Mouse (Mus musculus) left cerebral cortex, postnatal 10 days (tissue): ENCODE data around the gene Pqbp1. TPM values are rescaled to one million over a fixed set of nuclear protein-coding genes. Genes with fewer than 3 reads are reported as not detected.

Experiments used
- DNase-seq, 2 experiments: peaks; one replicate each; pipeline ENCODE4 v3.0.0; 2021 to 2022; ENCODE audit warnings: low spot score in 2 of 2, mixed read lengths in 1 of 2; ENCODE audit errors: extremely low spot score in 1 of 2
- intact Hi-C: fragments of 180-260 bp; cut with DNase I; formaldehyde crosslinking; loops from one replicate; pipeline ENCODE4 v1.15.1; 2025
- total RNA-seq, 2 experiments: library from RNA; stranded (reverse); gene quantifications; 2 replicates each; pipeline ENCODE4 v1.2.3; 2021

Pqbp1 gene
- total RNA-seq, 2 experiments from 2014 or later = 77.7 to 81.3 TPM

GRCm38 (mm10) chrX:7898211-7898610 is 858 bp downstream of the Pqbp1 start:
- no peak for DNase-seq
- intact Hi-C loops = no loop called here

DNA sequence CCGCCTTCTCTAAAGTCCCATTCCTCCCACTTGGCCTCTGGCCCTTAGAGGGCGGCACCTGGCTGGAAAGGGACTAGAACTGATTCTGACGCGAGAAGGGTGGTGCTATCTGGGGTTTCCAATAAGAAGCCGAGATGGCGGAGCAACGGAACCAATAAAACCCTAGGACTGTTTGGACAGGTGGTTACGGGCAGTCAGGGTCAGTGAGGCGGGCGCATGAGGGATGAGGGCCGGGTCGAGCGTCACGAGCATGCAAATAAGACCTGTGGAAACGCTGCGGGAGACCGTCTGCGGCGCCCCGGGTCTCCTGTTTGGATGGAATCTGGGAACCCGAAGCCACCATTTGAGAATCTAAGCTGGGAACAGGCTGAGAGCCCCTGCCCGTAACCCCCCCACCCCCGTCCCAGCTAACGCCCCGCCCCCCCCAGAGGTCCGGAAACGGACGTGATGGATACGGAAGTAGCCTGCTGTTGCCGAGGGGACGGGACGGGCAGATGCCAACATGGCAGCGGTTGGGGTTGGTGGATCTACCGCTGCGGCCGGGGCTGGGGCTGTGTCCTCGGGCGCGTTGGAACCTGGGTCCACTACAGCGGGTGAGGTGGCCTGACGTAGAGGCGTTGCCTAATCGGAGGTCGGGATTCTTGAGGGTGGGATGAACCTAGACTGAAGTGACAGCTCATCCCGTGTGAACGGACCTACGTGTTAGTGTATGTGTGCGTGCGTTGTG is 15.1 kb downstream of the Pqbp1 start, which contains the start of gene Slc35a2:
Slc35a2 (plus strand) TSS at position 188 of the 727 bp plus-strand sequence.
- intact Hi-C loops = no loop called here
- peak; percentile 73 to 86 for DNase-seq

GRCm38 (mm10) chrX:7879819-7880218 is 19.2 kb downstream of the Pqbp1 start:
- intact Hi-C loops = no loop called here
- DNase-seq = peak; percentile 46 to 74

DNA sequence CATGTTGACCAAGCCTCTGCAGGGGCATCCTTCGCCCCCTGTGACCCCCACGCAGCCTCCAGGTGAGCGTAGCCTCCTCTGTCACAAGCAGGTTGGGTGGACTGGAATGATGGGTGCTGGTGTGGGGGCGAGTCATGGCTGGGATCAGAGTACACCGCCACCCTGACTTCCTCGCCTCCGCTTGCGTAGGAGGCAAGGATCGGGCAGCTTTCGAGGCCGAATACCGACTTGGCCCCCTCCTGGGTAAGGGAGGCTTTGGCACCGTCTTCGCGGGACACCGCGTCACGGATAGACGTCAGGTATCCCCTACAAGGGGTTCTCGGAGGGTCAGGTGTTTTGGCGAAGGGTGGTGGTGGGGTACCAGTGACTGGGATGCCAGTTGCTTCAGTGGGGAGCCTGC is 20.6 kb downstream of the Pqbp1 start:
- DNase-seq = peak in 1 of 2 experiments; percentile 39
- intact Hi-C loops = no loop called here

DNA sequence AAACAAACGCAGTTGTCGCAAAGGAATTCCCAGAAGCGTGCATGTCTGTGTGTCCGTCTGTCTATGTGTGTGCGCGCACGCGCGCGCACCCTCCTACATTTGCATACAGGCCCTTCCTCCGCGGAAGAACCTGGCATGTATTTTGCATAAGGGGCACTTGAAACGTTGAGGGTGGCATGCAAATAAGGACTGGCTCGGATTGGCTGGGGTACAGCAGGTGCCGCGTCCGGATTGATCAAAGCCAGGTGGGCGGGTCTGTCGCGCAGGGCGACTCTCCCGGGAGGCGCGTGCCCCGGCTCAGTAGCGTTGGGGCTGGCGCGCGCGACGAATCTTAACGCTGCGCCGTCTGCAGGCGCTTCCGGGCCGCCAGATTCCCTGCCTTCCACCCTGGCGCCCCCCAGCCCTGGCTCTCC is 21.1 kb downstream of the Pqbp1 start, which contains the start of gene Pim2:
Pim2 (plus strand) TSS at position 256 of the 413 bp plus-strand sequence.
- intact Hi-C loops = no loop called here
- DNase-seq = peak; percentile 83 to 89

- intact Hi-C loops = no loop called here
These were observed 29.2 kb downstream of the Pqbp1 start for GRCm38 (mm10) chrX:7869826-7870225.

DNA sequence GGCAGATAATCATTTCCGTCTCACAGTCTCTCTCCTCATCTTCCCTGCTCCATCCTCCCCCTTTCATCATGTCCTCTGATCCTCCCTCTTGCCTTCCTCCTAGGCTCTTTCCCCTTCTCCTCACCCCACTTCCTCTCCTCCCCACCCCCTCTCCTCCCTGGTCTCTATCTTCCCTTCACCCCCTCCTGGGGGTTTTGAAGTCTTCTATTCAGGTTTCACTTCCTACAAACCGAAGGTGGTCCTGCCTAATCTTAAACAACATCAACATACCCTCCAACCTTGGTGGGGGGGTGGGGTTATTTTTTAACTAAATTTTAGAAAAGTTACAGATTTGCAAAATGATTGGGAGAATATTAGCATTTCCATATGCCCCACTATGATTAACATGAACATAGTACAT is 30.6 kb downstream of the Pqbp1 start:
- no peak for DNase-seq
- intact Hi-C loops = no loop called here

More at GRCm38 (mm10) chrX:7869826-7870225, 29.2 kb downstream of the Pqbp1 start:
- no peak for DNase-seq

DNA sequence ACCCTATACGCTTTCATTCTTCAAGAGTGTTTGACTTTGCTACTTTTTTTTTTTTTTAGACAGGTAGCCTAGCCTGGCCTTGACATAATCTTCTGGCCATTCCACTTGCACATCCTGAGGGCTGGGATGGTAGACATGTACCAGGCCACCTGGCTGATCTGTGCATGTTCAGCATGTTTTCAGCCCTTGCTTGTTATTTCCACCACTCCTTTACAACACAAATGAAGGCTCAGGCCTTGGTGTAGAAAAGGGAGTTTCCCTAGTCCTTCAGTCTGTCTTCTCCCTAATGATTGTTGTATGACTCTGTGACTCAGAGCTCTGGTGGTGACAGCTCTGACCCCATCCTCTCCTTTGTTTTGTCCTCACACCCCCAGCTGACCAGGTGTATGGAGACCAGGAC is 31.9 kb downstream of the Pqbp1 start:
- DNase-seq = no peak
- intact Hi-C loops = no loop called here

DNA sequence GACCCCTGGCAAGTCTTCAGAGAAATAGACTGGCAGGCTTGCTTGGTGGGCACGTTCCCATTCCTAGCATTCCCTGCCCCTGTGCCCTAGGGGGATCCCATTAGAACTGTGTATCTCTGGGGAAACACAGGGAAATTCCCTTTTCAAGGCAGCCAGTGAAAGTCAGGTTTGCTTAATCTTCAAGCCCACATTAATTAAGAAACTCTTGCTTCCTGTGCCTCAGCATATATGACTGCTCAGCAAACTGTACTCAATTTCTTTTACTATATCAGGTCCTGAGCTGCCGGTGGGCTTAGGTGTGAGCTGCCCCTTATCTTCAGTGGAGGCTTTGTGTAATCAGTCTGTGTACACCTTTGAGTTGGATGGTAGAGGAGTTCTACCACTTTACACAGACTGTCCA is 33.3 kb downstream of the Pqbp1 start:
- DNase-seq = no peak
- intact Hi-C loops = no loop called here

DNA sequence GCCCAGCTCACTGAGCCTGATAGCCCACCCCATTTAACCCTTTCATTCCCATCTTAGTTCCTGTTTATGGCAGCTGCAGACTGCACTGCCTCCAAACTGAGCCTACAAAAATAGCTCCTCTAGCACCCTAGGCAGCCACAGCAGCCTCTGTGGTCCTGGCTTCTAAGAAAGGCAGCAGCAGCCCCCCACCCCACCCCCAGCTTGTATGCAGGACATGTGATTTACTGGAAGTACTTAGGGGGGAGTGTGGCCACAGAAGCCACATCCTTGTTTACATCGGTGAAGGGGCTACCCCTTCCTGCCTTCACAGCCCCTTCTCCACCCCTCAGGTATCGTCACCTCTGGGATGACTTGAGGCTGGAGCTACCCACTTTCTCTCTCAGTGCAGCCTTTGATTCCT is 33.7 kb downstream of the Pqbp1 start:
- intact Hi-C loops = no loop called here
- DNase-seq = no peak

- DNase-seq = no peak
- intact Hi-C loops = no loop called here
These were observed 34.5 kb downstream of the Pqbp1 start for GRCm38 (mm10) chrX:7864551-7864950.

DNA sequence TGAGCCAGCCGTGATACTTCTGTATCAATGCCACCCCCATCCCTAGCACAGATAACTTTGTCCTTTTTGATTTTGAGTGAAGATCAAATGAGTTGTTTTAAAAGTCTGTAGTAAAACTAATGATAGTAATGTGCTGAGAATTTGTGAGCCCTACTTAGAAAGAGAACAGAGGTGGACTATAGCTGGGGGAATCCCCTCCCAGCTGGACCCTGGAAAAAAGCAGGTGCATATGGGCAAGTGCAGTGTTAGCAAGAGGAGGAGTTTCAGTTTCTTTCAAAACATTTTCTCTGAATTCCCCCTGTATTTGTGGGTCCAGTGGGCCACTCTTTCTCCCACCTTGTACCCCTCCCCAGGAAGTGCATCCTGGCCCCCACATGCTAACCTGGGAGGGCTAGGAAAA is 35.9 kb downstream of the Pqbp1 start:
- DNase-seq = no peak
- intact Hi-C loops = no loop called here

GRCm38 (mm10) chrX:7859191-7859753 is 39.8 kb downstream of the Pqbp1 start:
- intact Hi-C loops = no loop called here
- no peak for DNase-seq

GRCm38 (mm10) chrX:7854578-7854977 is 44.5 kb downstream of the Pqbp1 start:
- intact Hi-C loops = no loop called here
- peak; percentile 5 to 44 for DNase-seq

- peak in 1 of 2 experiments; percentile 15 for DNase-seq
- intact Hi-C loops = no loop called here
These were observed 51.2 kb downstream of the Pqbp1 start for GRCm38 (mm10) chrX:7847845-7848244.

Other genes starting within 250 kb of the Pqbp1 start
- 1 to 10 TPM; 1.2 to 1.3 TPM for gene Prickle3, start 242.0 kb downstream of the Pqbp1 start, total RNA-seq
- gene Plp2, start 227.9 kb downstream of the Pqbp1 start, total RNA-seq = 10 to 100 TPM; 15.6 to 18.1 TPM
- gene Magix, start 218.0 kb downstream of the Pqbp1 start, total RNA-seq = under 1 TPM; 0.12 to 0.34 TPM
- 10 to 100 TPM; 37.1 to 39.3 TPM for gene Gpkow, start 202.1 kb downstream of the Pqbp1 start, total RNA-seq
- gene Wdr45, start 184.9 kb downstream of the Pqbp1 start, total RNA-seq = 10 to 100 TPM; 38.5 to 43.3 TPM
- gene Gm45208, start 177.0 kb downstream of the Pqbp1 start, total RNA-seq = under 1 TPM in 1 of 2 experiments, not detected in 1; 0.69 TPM
- 100 to 1,000 TPM in 1 of 2 experiments, 10 to 100 TPM in 1; 97.3 to 105 TPM for gene Praf2, start 170.8 kb downstream of the Pqbp1 start, total RNA-seq
- gene Ccdc120, start 148.4 kb downstream of the Pqbp1 start, total RNA-seq = 10 to 100 TPM; 28.9 to 29.7 TPM
- 10 to 100 TPM; 30.0 to 35.6 TPM for gene Tfe3, start 136.7 kb downstream of the Pqbp1 start, total RNA-seq
- gene Gripap1, start 109.5 kb downstream of the Pqbp1 start, total RNA-seq = 10 to 100 TPM; 79.5 to 84.6 TPM
- gene Kcnd1, start 77.0 kb downstream of the Pqbp1 start, total RNA-seq = 10 to 100 TPM; 10.9 to 11.3 TPM
- 10 to 100 TPM; 64.5 to 65.6 TPM for gene Otud5, start 57.9 kb downstream of the Pqbp1 start, total RNA-seq
- 10 to 100 TPM; 43.7 to 44.9 TPM for gene Pim2, start 21.0 kb downstream of the Pqbp1 start, total RNA-seq
- 10 to 100 TPM; 43.4 to 47.5 TPM for gene Slc35a2, start 15.2 kb downstream of the Pqbp1 start, total RNA-seq
- 10 to 100 TPM; 25.5 to 34.1 TPM for gene Timm17b, start 88 bp upstream of the Pqbp1 start, total RNA-seq
- not detected for gene Gm10491, start 8.6 kb upstream of the Pqbp1 start, total RNA-seq
- not detected for gene Gm10490, start 10.3 kb upstream of the Pqbp1 start, total RNA-seq
- 100 to 1,000 TPM; 287 to 317 TPM for gene Pcsk1n, start 20.6 kb upstream of the Pqbp1 start, total RNA-seq
- not detected for gene Eras, start 29.3 kb upstream of the Pqbp1 start, total RNA-seq
- 10 to 100 TPM; 59.7 to 65.0 TPM for gene Hdac6, start 48.6 kb upstream of the Pqbp1 start, total RNA-seq
- not detected for gene Gata1, start 78.8 kb upstream of the Pqbp1 start, total RNA-seq
- gene Glod5, start 119.2 kb upstream of the Pqbp1 start, total RNA-seq = under 1 TPM; 0.57 to 0.73 TPM
- gene Suv39h1, start 175.5 kb upstream of the Pqbp1 start, total RNA-seq = 10 to 100 TPM; 34.3 to 36.7 TPM
- 1 to 10 TPM; 1.4 to 1.5 TPM for gene Was, start 191.2 kb upstream of the Pqbp1 start, total RNA-seq
- gene Wdr13, start 233.6 kb upstream of the Pqbp1 start, total RNA-seq = 100 to 1,000 TPM; 231 to 242 TPM
- 100 to 1,000 TPM; 268 to 306 TPM for gene Rbm3, start 246.6 kb upstream of the Pqbp1 start, total RNA-seq